Mouse (Mus musculus): ENCODE results near the gene Dock7. TPM values are rescaled to one million over a fixed set of nuclear protein-coding genes. Genes with fewer than 3 reads are reported as not detected.

Dock7 gene
- polyA plus RNA-seq (2014; fragmentation: Nextera tagmentation; extraction: Ambion mirVana) = 102 and 108 TPM in 2 replicates

DNA sequence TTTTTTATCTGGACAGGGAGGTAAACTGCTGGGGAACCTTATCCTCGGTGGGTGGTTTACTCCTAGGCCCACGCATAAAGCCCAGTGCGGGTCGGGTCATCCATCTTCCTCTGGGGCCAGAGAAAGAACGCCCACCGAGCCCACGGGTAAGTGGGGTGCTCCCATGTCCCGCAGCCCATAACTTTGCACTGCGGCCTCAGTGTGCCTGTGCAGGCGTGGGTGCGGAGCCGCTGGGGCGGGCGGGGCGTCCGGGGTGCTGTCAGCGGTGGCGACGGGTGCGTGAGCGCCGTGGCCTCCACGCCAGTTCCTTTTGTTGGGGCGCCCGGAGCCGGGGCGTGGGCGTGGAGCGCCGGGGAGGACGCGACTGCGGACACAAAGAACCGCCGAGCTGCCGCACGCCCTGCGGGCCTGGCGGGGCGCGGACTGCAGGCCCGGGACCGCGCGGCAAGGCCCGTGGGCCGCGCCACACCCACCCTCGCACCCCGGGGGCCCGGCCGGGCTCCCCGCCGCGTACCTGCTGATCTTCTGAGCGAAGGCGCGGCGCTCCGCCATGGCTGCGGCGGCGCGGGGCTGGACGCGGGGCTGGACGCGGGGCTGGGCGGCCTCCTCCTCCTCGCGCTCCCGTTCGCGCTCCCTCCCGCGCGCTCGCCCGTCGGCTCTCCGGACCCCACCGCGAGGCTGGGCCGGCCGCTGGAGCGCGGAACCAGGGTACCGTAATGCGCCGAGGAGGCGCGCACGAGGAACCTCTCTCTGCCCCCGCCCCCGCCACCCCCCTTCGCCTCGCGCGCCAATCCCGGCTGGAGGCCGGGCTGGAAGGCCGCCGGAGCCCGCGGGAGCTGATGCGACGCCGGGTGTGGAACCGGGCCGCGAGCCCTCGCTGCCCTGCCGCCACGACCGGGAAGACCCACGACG lies at the start of gene Dock7:
Gene Dock7, minus strand, starts transcription at position 705 of the 912 bp plus-strand sequence.
- peak within 1 kb of the TSS; percentile 72 for H3K27ac ChIP-seq (ENCODE audit: low read depth, low read length)
- H3K27me3 ChIP-seq (ENCODE audit: control insufficient read depth, insufficient read depth, low read length) = 0 out of 2 replicates have a peak, but pooled peaks cover 2% of the 10 kb centered on the region
- peaks cover 7% of the 10 kb centered on the region for H3K4me1 ChIP-seq (replicated peaks; ENCODE audit: control insufficient read depth, insufficient read depth, low read length)
- under 1% methylated on average over 95 of the region's 117 CpGs for WGBS
- peak within 1 kb of the TSS; percentile 99 for H3K9ac ChIP-seq (ENCODE audit: low read length)
- H3K9me3 ChIP-seq (ENCODE audit: control insufficient read depth, low read length) = no peaks in the 10 kb centered on the region
- no peaks in the 10 kb centered on the region for H3K36me3 ChIP-seq (ENCODE audit: control insufficient read depth, insufficient read depth, low read length)
- DNase-seq (ENCODE audit: low spot score) (peak; percentile 96), ATAC-seq (replicated peaks; ENCODE audit: low FRiP score) (peak; percentile 97)
- peak within 1 kb of the TSS; percentile 83 for H3K4me2 ChIP-seq (ENCODE audit: low read depth, low read length, severe bottlenecking)
- peak within 1 kb of the TSS; percentile 94 for H3K4me3 ChIP-seq (ENCODE audit: low read depth, low read length)

DNA sequence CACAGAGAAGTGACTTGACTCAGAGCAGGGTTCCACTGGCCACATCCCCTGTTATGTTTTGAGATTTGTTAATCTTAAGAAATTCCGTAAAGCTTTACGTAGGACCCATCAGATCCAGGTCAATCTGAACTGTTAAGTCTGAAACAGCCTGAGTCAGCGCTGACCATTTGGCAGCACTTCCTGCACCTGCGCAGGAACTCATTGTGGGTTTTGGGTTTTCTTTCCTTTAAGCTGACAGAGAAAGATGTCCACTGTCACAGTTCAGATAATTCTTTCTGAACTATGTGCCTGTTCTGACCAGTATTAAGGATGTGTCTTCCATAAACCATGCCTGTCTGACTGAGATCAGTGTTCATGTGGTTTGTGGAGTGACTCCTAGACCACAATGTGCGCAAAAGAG lies 48.2 kb upstream of the Dock7 start:
- H3K27ac ChIP-seq (ENCODE audit: low read depth, low read length) = no peak overlapping the region
- H3K4me2 ChIP-seq (ENCODE audit: low read depth, low read length, severe bottlenecking) = no peak overlapping the region
- ATAC-seq (replicated peaks; ENCODE audit: low FRiP score) (no peak), DNase-seq (ENCODE audit: low spot score) (no peak)
- H3K4me1 ChIP-seq (replicated peaks; ENCODE audit: control insufficient read depth, insufficient read depth, low read length) = no peaks in the 10 kb centered on the region
- H3K36me3 ChIP-seq (ENCODE audit: control insufficient read depth, insufficient read depth, low read length) = no peaks in the 10 kb centered on the region
- H3K4me3 ChIP-seq (ENCODE audit: low read depth, low read length) = no peak overlapping the region
- WGBS = 96% methylated on average over 5 of the region's 5 CpGs
- no peaks in the 10 kb centered on the region for H3K9me3 ChIP-seq (ENCODE audit: control insufficient read depth, low read length)
- no peaks in the 10 kb centered on the region for H3K27me3 ChIP-seq (ENCODE audit: control insufficient read depth, insufficient read depth, low read length)
- H3K9ac ChIP-seq (ENCODE audit: low read length) = no peak overlapping the region

DNA sequence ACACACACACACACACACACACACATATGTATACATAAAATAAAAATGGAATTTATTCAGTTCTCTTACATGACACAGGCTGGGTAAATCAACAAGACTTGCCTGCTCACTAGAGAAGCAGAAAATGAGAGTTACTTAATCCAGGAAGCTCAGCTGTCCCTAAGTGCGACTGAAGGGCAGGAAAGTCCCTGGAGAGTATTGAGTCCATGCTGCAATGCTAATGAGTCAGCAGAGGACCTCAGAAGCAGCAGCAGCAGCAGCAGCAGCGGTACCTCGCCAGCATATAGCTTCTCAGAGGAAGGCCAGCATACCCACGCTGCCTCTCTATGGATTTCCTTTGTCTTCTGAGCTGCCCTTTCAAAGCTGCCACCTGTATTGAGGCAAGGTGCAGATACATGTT lies 42.8 kb upstream of the Dock7 start:
- ATAC-seq (replicated peaks; ENCODE audit: low FRiP score) = no peak
- H3K36me3 ChIP-seq (ENCODE audit: control insufficient read depth, insufficient read depth, low read length) = no peaks in the 10 kb centered on the region
- H3K27ac ChIP-seq (ENCODE audit: low read depth, low read length) = no peak overlapping the region
- peaks cover 2% of the 10 kb centered on the region; the same call in 1 of the 2 replicates for H3K27me3 ChIP-seq (ENCODE audit: control insufficient read depth, insufficient read depth, low read length)
- H3K4me2 ChIP-seq (ENCODE audit: low read depth, low read length, severe bottlenecking) = no peak overlapping the region
- no peak overlapping the region for H3K4me3 ChIP-seq (ENCODE audit: low read depth, low read length)
- peaks cover 11% of the 10 kb centered on the region; the same call in 1 of the 2 replicates for H3K4me1 ChIP-seq (replicated peaks; ENCODE audit: control insufficient read depth, insufficient read depth, low read length)
- H3K9ac ChIP-seq (ENCODE audit: low read length) = no peak overlapping the region
- WGBS = 13% methylated on average over 4 of the region's 4 CpGs
- no peaks in the 10 kb centered on the region for H3K9me3 ChIP-seq (ENCODE audit: control insufficient read depth, low read length)
- DNase-seq (ENCODE audit: low spot score) = no peak

DNA sequence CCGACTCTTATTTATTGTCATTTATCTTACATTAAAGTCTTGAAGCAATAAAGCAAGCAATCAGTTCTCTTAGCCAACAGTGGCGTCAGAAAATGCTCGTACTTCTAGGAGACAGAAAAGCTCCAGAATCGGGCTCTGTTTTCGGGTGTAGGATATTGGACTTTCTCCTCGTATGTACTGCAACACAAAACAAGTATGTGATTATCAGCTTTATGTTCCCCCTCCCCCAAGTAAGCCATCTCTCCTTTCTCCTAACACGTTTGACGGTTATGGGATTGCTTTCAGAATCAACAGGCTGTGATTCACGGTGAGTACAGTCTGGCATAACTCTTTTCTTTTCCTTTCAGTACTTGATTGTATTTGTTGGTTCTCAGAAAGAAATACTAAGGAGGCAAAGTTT lies 42.3 kb upstream of the Dock7 start:
- ATAC-seq (replicated peaks; ENCODE audit: low FRiP score) (no peak), DNase-seq (ENCODE audit: low spot score) (no peak)
- Histone ChIP-seq H3K4me1 (replicated peaks; ENCODE audit: control insufficient read depth, insufficient read depth, low read length) (peaks cover 11% of the 10 kb centered on the region; the same call in 1 of the 2 replicates), H3K4me3 (ENCODE audit: low read depth, low read length) (no peak overlapping the region), H3K27ac (ENCODE audit: low read depth, low read length) (no peak overlapping the region), H3K9me3 (ENCODE audit: control insufficient read depth, low read length) (no peaks in the 10 kb centered on the region), H3K36me3 (ENCODE audit: control insufficient read depth, insufficient read depth, low read length) (no peaks in the 10 kb centered on the region), H3K9ac (ENCODE audit: low read length) (no peak overlapping the region), H3K27me3 (ENCODE audit: control insufficient read depth, insufficient read depth, low read length) (peaks cover 2% of the 10 kb centered on the region; the same call in 1 of the 2 replicates), H3K4me2 (ENCODE audit: low read depth, low read length, severe bottlenecking) (no peak overlapping the region)
- WGBS = 38% methylated on average over 9 of the region's 9 CpGs

DNA sequence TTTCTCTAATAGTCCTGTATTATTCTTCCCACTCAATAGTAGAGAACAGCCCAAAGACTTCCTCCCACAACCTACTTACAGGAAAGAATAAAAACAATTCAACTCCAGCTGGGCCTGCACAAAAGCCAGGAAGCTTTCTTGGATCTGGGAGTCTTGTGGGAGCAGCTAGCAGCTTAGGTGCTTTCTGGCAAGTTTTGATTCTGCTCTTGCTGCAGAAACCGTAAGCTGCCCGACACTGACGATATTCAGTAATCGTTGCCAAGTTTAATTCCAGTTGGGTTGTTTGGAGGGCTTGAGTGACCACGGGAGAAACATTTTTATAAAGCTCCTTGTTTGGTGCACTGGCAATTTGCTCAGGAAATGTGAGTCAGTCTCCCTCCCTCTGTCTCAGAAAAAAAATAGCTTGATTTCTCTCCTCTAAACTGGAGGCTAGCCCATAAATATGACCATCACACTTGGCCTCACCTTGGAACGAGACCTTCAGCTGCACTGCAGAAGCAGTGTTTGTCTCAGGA lies 40.8 kb upstream of the Dock7 start:
- DNase-seq (ENCODE audit: low spot score) (no peak), ATAC-seq (replicated peaks; ENCODE audit: low FRiP score) (peak; percentile 54; the same call in 1 of the 2 replicates)
- no peaks in the 10 kb centered on the region for H3K36me3 ChIP-seq (ENCODE audit: control insufficient read depth, insufficient read depth, low read length)
- H3K9ac ChIP-seq (ENCODE audit: low read length) = no peak overlapping the region
- no peaks in the 10 kb centered on the region for H3K9me3 ChIP-seq (ENCODE audit: control insufficient read depth, low read length)
- WGBS = 4% methylated on average over 6 of the region's 6 CpGs
- H3K4me1 ChIP-seq (replicated peaks; ENCODE audit: control insufficient read depth, insufficient read depth, low read length) = peaks cover 11% of the 10 kb centered on the region; the same call in 1 of the 2 replicates
- no peak overlapping the region for H3K4me3 ChIP-seq (ENCODE audit: low read depth, low read length)
- H3K27ac ChIP-seq (ENCODE audit: low read depth, low read length) = peak overlapping the region; percentile 37; the same call in 1 of the 2 replicates
- H3K4me2 ChIP-seq (ENCODE audit: low read depth, low read length, severe bottlenecking) = peak overlapping the region; percentile 33; the same call in 1 of the 2 replicates
- peaks cover 2% of the 10 kb centered on the region; the same call in 1 of the 2 replicates for H3K27me3 ChIP-seq (ENCODE audit: control insufficient read depth, insufficient read depth, low read length)

DNA sequence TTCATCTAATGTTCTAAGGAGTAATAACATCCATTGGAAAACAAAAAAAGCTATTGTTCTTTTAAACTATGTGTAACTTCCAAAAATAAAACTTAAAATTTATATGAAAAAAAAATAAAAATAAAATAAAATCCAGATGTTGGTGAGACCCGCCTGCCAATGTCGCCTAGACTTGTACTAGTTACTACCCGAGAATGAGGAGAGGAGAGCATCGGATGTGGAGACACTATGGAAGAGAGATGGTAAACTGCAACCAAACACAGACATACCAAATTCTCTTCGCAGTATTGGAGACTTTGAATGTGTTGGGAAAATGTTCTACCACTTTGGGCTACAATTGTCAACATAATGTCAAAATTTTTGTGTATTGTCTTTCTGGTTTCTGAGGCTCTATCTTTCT lies 40.2 kb upstream of the Dock7 start:
- Histone ChIP-seq H3K9ac (ENCODE audit: low read length) (no peak overlapping the region), H3K4me3 (ENCODE audit: low read depth, low read length) (no peak overlapping the region), H3K9me3 (ENCODE audit: control insufficient read depth, low read length) (no peaks in the 10 kb centered on the region), H3K4me1 (replicated peaks; ENCODE audit: control insufficient read depth, insufficient read depth, low read length) (peaks cover 11% of the 10 kb centered on the region; the same call in 1 of the 2 replicates), H3K27ac (ENCODE audit: low read depth, low read length) (no peak overlapping the region), H3K36me3 (ENCODE audit: control insufficient read depth, insufficient read depth, low read length) (no peaks in the 10 kb centered on the region), H3K4me2 (ENCODE audit: low read depth, low read length, severe bottlenecking) (no peak overlapping the region), H3K27me3 (ENCODE audit: control insufficient read depth, insufficient read depth, low read length) (peaks cover 2% of the 10 kb centered on the region; the same call in 1 of the 2 replicates)
- 11% methylated on average over 5 of the region's 5 CpGs for WGBS
- no peak for DNase-seq (ENCODE audit: low spot score)
- no peak for ATAC-seq (replicated peaks; ENCODE audit: low FRiP score)

DNA sequence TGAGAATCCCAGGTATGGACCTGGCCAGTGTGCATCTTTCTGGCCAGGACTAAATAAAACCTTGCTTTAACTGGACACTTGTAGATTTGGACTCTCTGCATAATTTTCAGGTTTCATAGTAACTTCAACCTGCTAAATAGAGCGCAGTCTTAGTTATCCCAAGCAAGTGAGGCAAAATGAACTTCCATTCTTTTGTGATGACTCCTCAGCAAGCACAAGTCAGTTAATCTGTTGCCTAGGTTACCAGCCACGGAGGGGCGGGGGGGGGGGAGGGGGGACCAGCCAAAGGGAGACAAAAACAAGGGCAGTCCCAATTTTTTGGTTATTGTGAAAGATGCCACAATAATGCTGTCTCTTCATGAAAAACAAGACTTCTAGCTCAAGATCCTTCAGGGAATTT lies 39.7 kb upstream of the Dock7 start:
- H3K27me3 ChIP-seq (ENCODE audit: control insufficient read depth, insufficient read depth, low read length) = peaks cover 2% of the 10 kb centered on the region; the same call in 1 of the 2 replicates
- peaks cover 11% of the 10 kb centered on the region; the same call in 1 of the 2 replicates for H3K4me1 ChIP-seq (replicated peaks; ENCODE audit: control insufficient read depth, insufficient read depth, low read length)
- WGBS = 5% methylated on average over 3 of the region's 3 CpGs
- peak overlapping the region; percentile 41; the same call in 1 of the 2 replicates for H3K27ac ChIP-seq (ENCODE audit: low read depth, low read length)
- H3K4me3 ChIP-seq (ENCODE audit: low read depth, low read length) = no peak overlapping the region
- DNase-seq (ENCODE audit: low spot score) (peak; percentile 74), ATAC-seq (replicated peaks; ENCODE audit: low FRiP score) (peak; percentile 53; the same call in 1 of the 2 replicates)
- H3K9ac ChIP-seq (ENCODE audit: low read length) = no peak overlapping the region
- H3K4me2 ChIP-seq (ENCODE audit: low read depth, low read length, severe bottlenecking) = no peak overlapping the region
- H3K36me3 ChIP-seq (ENCODE audit: control insufficient read depth, insufficient read depth, low read length) = no peaks in the 10 kb centered on the region
- no peaks in the 10 kb centered on the region for H3K9me3 ChIP-seq (ENCODE audit: control insufficient read depth, low read length)

DNA sequence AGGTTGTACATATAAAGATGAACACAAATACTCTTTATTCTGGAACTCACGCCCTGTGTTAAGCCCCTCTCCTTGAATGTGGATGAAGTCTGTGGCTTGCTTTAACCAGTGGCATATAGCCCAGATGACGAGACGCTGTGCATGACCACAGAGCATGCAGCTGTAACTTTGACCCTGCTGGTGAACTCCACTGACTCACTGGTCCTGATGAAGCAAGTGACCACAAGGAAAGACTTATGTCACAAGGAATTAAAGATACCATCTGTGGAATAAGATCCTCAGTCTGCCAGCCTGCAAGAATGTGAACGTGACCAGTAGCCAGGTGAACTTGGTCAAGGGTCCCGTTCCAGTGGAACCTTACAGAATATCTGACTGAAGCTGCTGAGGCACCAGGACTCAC lies 37.8 kb upstream of the Dock7 start:
- peaks cover 2% of the 10 kb centered on the region; the same call in 1 of the 2 replicates for H3K27me3 ChIP-seq (ENCODE audit: control insufficient read depth, insufficient read depth, low read length)

More for the DNA sequence above, 37.8 kb upstream of the Dock7 start:
- H3K27ac ChIP-seq (ENCODE audit: low read depth, low read length) = no peak overlapping the region
- DNase-seq (ENCODE audit: low spot score) (no peak), ATAC-seq (replicated peaks; ENCODE audit: low FRiP score) (no peak)
- H3K9ac ChIP-seq (ENCODE audit: low read length) = no peak overlapping the region
- H3K9me3 ChIP-seq (ENCODE audit: control insufficient read depth, low read length) = no peaks in the 10 kb centered on the region
- H3K4me1 ChIP-seq (replicated peaks; ENCODE audit: control insufficient read depth, insufficient read depth, low read length) = peaks cover 10% of the 10 kb centered on the region; the same call in 1 of the 2 replicates
- no peak overlapping the region for H3K4me2 ChIP-seq (ENCODE audit: low read depth, low read length, severe bottlenecking)
- H3K4me3 ChIP-seq (ENCODE audit: low read depth, low read length) = no peak overlapping the region
- no peaks in the 10 kb centered on the region for H3K36me3 ChIP-seq (ENCODE audit: control insufficient read depth, insufficient read depth, low read length)
- WGBS = 94% methylated on average over 5 of the region's 5 CpGs
